Mouse (Mus musculus) heart, adult 18-20 months (tissue): ENCODE results near the gene Iglon5. TPM values are rescaled to one million over a fixed set of nuclear protein-coding genes. Genes with fewer than 3 reads are reported as not detected.

ENCODE experiments used
- DNase-seq, 2 experiments: peaks; one replicate each; pipeline ENCODE4 v3.0.0; 2021 to 2022; ENCODE audit warnings: mixed read lengths in 1 of 2
- total RNA-seq, 2 experiments: library from RNA; stranded (reverse); gene quantifications; 2 replicates each; pipeline ENCODE4 v1.2.3; 2021

Iglon5 gene
- total RNA-seq, 2 experiments from 2014 or later: 0.36 TPM; not detected in 1

- peak; percentile 92 to 94 for DNase-seq
Measured at GRCm38 (mm10) chr7:43465344-43466098, 24.4 kb downstream of the Iglon5 start.

- DNase-seq: no peak
Measured at GRCm38 (mm10) chr7:43464864-43465343, 25.0 kb downstream of the Iglon5 start.

- no peak for DNase-seq
Measured at GRCm38 (mm10) chr7:43463976-43464375, 25.9 kb downstream of the Iglon5 start.

GRCm38 (mm10) chr7:43462851-43463250, 27.0 kb downstream of the Iglon5 start, which contains the start of gene Vsig10l:
TSS of gene Vsig10l (plus strand) at chr7:43463151.
- no peak for DNase-seq

- DNase-seq: no peak
Measured at GRCm38 (mm10) chr7:43454371-43454770, 35.5 kb downstream of the Iglon5 start.

- no peak for DNase-seq
Measured at GRCm38 (mm10) chr7:43453599-43454355, 36.1 kb downstream of the Iglon5 start.

GRCm38 (mm10) chr7:43452609-43453008, 37.3 kb downstream of the Iglon5 start:
- no peak for DNase-seq

- DNase-seq: no peak
Measured at GRCm38 (mm10) chr7:43451726-43452125, 38.1 kb downstream of the Iglon5 start.

- no peak for DNase-seq
Measured at GRCm38 (mm10) chr7:43449811-43450210, 40.1 kb downstream of the Iglon5 start.

- DNase-seq: peak; percentile 40 to 59
Measured at GRCm38 (mm10) chr7:43448246-43448645, 41.6 kb downstream of the Iglon5 start.

- DNase-seq: no peak
Measured at GRCm38 (mm10) chr7:43447801-43448200, 42.1 kb downstream of the Iglon5 start.

- DNase-seq: peak; percentile 96 to 99
Measured at GRCm38 (mm10) chr7:43443917-43444293, 46.0 kb downstream of the Iglon5 start, which contains the start of the genes Etfb and Gm45233. TSS of gene Etfb (plus strand) at chr7:43444083. TSS of gene Gm45233 (plus strand) at chr7:43444128.

- peak; percentile 90 to 93 for DNase-seq
Measured at GRCm38 (mm10) chr7:43443126-43443916, 46.6 kb downstream of the Iglon5 start.

- no peak for DNase-seq
Measured at GRCm38 (mm10) chr7:43442684-43443083, 47.2 kb downstream of the Iglon5 start.

- no peak for DNase-seq
Measured at GRCm38 (mm10) chr7:43441071-43441470, 48.8 kb downstream of the Iglon5 start.

GRCm38 (mm10) chr7:43440482-43440881, 49.4 kb downstream of the Iglon5 start, which contains the start of gene Cldnd2:
TSS of gene Cldnd2 (plus strand) at chr7:43440782.
- no peak for DNase-seq

- DNase-seq: no peak
Measured at GRCm38 (mm10) chr7:43438611-43439010, 51.3 kb downstream of the Iglon5 start.

- no peak for DNase-seq
Measured at GRCm38 (mm10) chr7:43436341-43437255, 53.3 kb downstream of the Iglon5 start, which contains the start of gene Nkg7. TSS of gene Nkg7 (plus strand) at chr7:43437073.

GRCm38 (mm10) chr7:43434676-43435075, 55.2 kb downstream of the Iglon5 start:
- DNase-seq: no peak

GRCm38 (mm10) chr7:43432891-43433290, 57.0 kb downstream of the Iglon5 start:
- no peak for DNase-seq

GRCm38 (mm10) chr7:43429500-43429899, 60.4 kb downstream of the Iglon5 start:
- no peak for DNase-seq
